Mouse (Mus musculus) heart, embryonic 13.5 days (tissue): ENCODE results near the gene Rapgefl1. TPM values are rescaled to one million over a fixed set of nuclear protein-coding genes. Genes with fewer than 3 reads are reported as not detected.

ENCODE experiments used
- ATAC-seq: fragments of 200-750 bp; cut with Nextera tagmentation; 2 replicates; pipeline ENCODE4 v1.8.0; 2017; ENCODE audit warnings: moderate TSS enrichment; ENCODE audit not compliant: insufficient number of reproducible peaks, low FRiP score, low TSS enrichment; ENCODE audit errors: extremely low read depth
- H3K27ac ChIP-seq: fragments of 300-500 bp; sonication (generic); replicated peaks from 2 replicates; pipeline ENCODE4 v1.5.1; 2015; ENCODE audit warnings: moderate library complexity, mild to moderate bottlenecking, inconsistent platforms
- H3K27me3 ChIP-seq: fragments of 300-500 bp; sonication (generic); replicated peaks from 2 replicates; pipeline ENCODE4 v1.6.1; 2015; ENCODE audit warnings: mild to moderate bottlenecking, inconsistent platforms
- H3K36me3 ChIP-seq: fragments of 300-500 bp; sonication (generic); 2 replicates; pipeline ENCODE4 v1.6.1; 2015; ENCODE audit warnings: mild to moderate bottlenecking, inconsistent platforms
- H3K4me1 ChIP-seq: fragments of 300-500 bp; sonication (generic); 2 replicates; pipeline ENCODE4 v1.6.1; 2015; ENCODE audit warnings: inconsistent platforms
- H3K4me2 ChIP-seq: fragments of 300-500 bp; sonication (generic); 2 replicates; pipeline ENCODE4 v1.6.1; 2015; ENCODE audit warnings: inconsistent platforms, mild to moderate bottlenecking, moderate library complexity
- H3K4me3 ChIP-seq: fragments of 300-500 bp; sonication (generic); 2 replicates; pipeline ENCODE4 v1.5.1; 2015; ENCODE audit warnings: moderate library complexity, mild to moderate bottlenecking, inconsistent platforms
- H3K9ac ChIP-seq: fragments of 300-500 bp; sonication (generic); 2 replicates; pipeline ENCODE4 v1.6.1; 2015; ENCODE audit warnings: inconsistent platforms, mild to moderate bottlenecking, moderate library complexity
- H3K9me3 ChIP-seq: fragments of 300-500 bp; sonication (generic); 2 replicates; pipeline ENCODE4 v1.6.1; 2016; ENCODE audit warnings: inconsistent platforms
- WGBS: fragments of 180-500 bp; shearing (Covaris S2); methylation state at CpG from one replicate; pipeline ENCODE4 v1.1.7; 2015; ENCODE audit warnings: mixed read lengths; 5-methylcytosine and 5-hydroxymethylcytosine counted together
- polyA plus RNA-seq: library from polyadenylated mRNA; unstranded; fragments of >200 nt; fragmentation: Nextera tagmentation; extraction: Ambion mirVana; gene quantifications from 2 replicates; pipeline ENCODE4 v1.2.1, GENCODE M21; 2015

Rapgefl1 gene
- polyA plus RNA-seq, 1 experiment from 2014 or later: 0.98 TPM

- peak; percentile 72 for ATAC-seq
- Histone ChIP-seq H3K4me2 (peak overlapping the region; percentile 87), H3K36me3 (peaks cover 30% of the 10 kb centered on the region), H3K9ac (peak overlapping the region; percentile 89), H3K4me3 (peak overlapping the region; percentile 78), H3K4me1 (peaks cover 14% of the 10 kb centered on the region), H3K27ac (peak overlapping the region; percentile 87), H3K27me3 (no peaks in the 10 kb centered on the region), H3K9me3 (no peaks in the 10 kb centered on the region)
- WGBS: 1% methylated on average over 38 of the region's 39 CpGs
Observed at GRCm38 (mm10) chr11:98863751-98864429, 27.3 kb downstream of the Rapgefl1 start.

- ATAC-seq: no peak
- H3K9me3 ChIP-seq: no peaks in the 10 kb centered on the region
- H3K4me1 ChIP-seq: peaks cover 33% of the 10 kb centered on the region
- H3K4me2 ChIP-seq: no peak overlapping the region
- peaks cover 40% of the 10 kb centered on the region for H3K36me3 ChIP-seq
- H3K9ac ChIP-seq: peak overlapping the region; percentile 24; the same call in 1 of the 2 replicates
- no peak overlapping the region for H3K4me3 ChIP-seq
- H3K27me3 ChIP-seq: no peaks in the 10 kb centered on the region
- 84% methylated on average over 12 of the region's 12 CpGs for WGBS
- H3K27ac ChIP-seq: no peak overlapping the region
Observed at GRCm38 (mm10) chr11:98867293-98867692, 30.7 kb downstream of the Rapgefl1 start.

DNA sequence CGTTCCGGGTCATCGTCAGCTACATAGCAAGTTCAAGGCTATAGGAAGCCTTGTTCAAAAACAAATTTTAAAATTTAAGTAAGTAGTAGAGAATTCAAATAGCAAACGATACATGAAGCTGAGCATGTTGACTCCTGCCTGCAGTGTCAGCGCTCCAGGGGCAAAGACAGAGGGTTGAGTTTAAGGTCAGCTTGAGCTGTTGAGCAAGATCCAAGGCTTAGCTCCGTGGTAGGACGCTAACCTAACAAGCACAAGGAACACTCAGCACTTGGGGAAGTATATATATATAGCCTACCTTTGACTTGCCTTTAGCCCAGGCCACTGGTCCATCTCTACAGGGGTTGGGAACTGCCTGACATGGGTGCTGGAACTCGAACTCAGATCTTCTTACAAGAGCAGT is 33.3 kb downstream of the Rapgefl1 start:
- Histone ChIP-seq H3K36me3 (peaks cover 53% of the 10 kb centered on the region), H3K27ac (no peak overlapping the region), H3K4me3 (no peak overlapping the region), H3K4me2 (no peak overlapping the region), H3K27me3 (no peaks in the 10 kb centered on the region), H3K9me3 (no peaks in the 10 kb centered on the region), H3K4me1 (peaks cover 22% of the 10 kb centered on the region), H3K9ac (no peak overlapping the region)
- 88% methylated on average over 8 of the region's 8 CpGs for WGBS
- no peak for ATAC-seq

GRCm38 (mm10) chr11:98870791-98871190 is 34.2 kb downstream of the Rapgefl1 start:
- Histone ChIP-seq H3K4me1 (peaks cover 22% of the 10 kb centered on the region), H3K9me3 (no peaks in the 10 kb centered on the region), H3K36me3 (peaks cover 59% of the 10 kb centered on the region), H3K27ac (no peak overlapping the region), H3K9ac (0 out of 2 replicates have a peak overlapping the region, but pooled peaks have one; percentile 34), H3K4me2 (no peak overlapping the region), H3K27me3 (no peaks in the 10 kb centered on the region), H3K4me3 (no peak overlapping the region)
- WGBS: 80% methylated on average over 5 of the region's 5 CpGs
- no peak for ATAC-seq

DNA sequence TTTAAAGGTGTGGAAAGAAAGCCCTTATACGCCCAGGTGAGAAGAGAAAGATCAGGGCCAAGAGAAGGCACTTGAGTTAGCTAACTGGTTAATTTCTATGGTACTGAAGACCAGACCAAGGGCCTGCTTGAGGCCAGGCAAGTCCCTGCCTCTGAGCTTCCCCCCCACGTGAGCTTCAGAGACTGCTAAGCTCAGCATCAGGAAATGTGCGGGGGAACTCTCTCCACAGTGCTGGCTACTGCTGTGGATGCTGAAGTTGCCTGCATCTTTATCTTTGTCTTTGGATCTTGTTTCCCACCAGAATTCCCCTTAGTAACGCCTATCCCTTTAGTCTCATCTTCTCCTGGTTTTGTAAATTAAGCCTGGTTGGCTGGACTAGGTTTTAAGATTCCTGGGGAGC is 34.8 kb downstream of the Rapgefl1 start:
- Histone ChIP-seq H3K27me3 (no peaks in the 10 kb centered on the region), H3K27ac (peak overlapping the region; percentile 80), H3K4me1 (peaks cover 22% of the 10 kb centered on the region), H3K36me3 (peaks cover 54% of the 10 kb centered on the region), H3K4me2 (no peak overlapping the region), H3K4me3 (no peak overlapping the region), H3K9ac (peak overlapping the region; percentile 60), H3K9me3 (no peaks in the 10 kb centered on the region)
- 54% methylated on average over 4 of the region's 4 CpGs for WGBS
- no peak for ATAC-seq

- peak overlapping the region; percentile 80 for H3K27ac ChIP-seq
- no peaks in the 10 kb centered on the region for H3K9me3 ChIP-seq
- peaks cover 48% of the 10 kb centered on the region for H3K36me3 ChIP-seq
- peak overlapping the region; percentile 60 for H3K9ac ChIP-seq
- H3K4me2 ChIP-seq: peak overlapping the region; percentile 24; the same call in 1 of the 2 replicates
- 37% methylated on average over 4 of the region's 4 CpGs for WGBS
- no peak overlapping the region for H3K4me3 ChIP-seq
- no peaks in the 10 kb centered on the region for H3K27me3 ChIP-seq
- H3K4me1 ChIP-seq: peaks cover 22% of the 10 kb centered on the region
- ATAC-seq: no peak
Observed at GRCm38 (mm10) chr11:98872040-98872439, 35.5 kb downstream of the Rapgefl1 start.

DNA sequence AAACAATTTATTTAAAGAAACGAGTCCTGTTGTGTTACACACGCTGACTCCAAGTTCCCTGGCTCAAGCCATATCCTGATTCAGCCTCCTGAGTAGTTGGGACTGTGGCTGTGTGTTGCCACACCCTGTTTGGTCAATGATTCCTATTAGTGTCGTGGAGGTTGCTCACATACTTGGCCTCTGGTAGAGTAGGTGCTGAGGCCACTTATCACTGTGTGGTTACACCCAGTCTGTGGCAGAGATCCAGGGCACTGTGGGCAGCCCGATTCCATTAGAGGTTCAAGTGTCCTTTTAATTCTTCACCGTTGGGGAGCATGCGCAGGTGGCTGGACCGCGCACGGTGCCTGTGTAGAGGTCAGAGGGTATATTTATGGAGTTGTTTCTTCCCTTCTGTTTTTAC is 37.3 kb downstream of the Rapgefl1 start:
- H3K27ac ChIP-seq: no peak overlapping the region
- no peak for ATAC-seq
- 81% methylated on average over 9 of the region's 9 CpGs for WGBS

DNA sequence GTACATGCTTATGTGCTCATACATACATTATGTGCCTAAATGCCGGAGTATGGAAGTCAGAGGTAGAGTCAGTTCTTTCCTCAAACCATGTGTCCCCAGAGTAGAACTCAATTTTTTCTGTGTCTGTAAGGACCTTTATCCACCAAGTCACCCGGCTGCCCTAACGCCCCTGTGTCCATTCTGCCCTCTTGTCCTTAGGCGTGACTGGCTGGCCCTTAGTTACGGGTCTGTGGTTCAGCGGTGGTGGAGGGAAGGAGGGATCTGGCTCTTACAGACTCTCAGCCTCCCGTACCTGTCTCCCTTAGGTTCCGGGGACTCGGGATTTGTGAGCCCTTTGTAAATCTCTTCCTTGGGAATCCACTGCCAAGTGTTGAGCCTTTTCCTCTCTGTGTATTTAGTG is 40.4 kb downstream of the Rapgefl1 start:
- ATAC-seq: no peak

More for the DNA sequence above, 37.3 kb downstream of the Rapgefl1 start:
- H3K4me1 ChIP-seq: peaks cover 22% of the 10 kb centered on the region
- H3K4me2 ChIP-seq: no peak overlapping the region
- H3K27me3 ChIP-seq: no peaks in the 10 kb centered on the region
- H3K9me3 ChIP-seq: no peaks in the 10 kb centered on the region
- H3K36me3 ChIP-seq: peaks cover 29% of the 10 kb centered on the region
- H3K4me3 ChIP-seq: no peak overlapping the region
- H3K9ac ChIP-seq: no peak overlapping the region

GRCm38 (mm10) chr11:98887703-98888102 is 51.1 kb downstream of the Rapgefl1 start:
- WGBS: 90% methylated on average over 3 of the region's 3 CpGs
- ATAC-seq: no peak
- Histone ChIP-seq H3K9me3 (no peaks in the 10 kb centered on the region), H3K4me2 (no peak overlapping the region), H3K36me3 (peaks cover 85% of the 10 kb centered on the region), H3K4me1 (peaks cover 3% of the 10 kb centered on the region; the same call in 1 of the 2 replicates), H3K27me3 (no peaks in the 10 kb centered on the region), H3K4me3 (no peak overlapping the region), H3K27ac (no peak overlapping the region), H3K9ac (no peak overlapping the region)

More for the DNA sequence above, 40.4 kb downstream of the Rapgefl1 start:
- 83% methylated on average over 9 of the region's 9 CpGs for WGBS
- Histone ChIP-seq H3K4me3 (no peak overlapping the region), H3K4me1 (peaks cover 5% of the 10 kb centered on the region), H3K27me3 (no peaks in the 10 kb centered on the region), H3K27ac (no peak overlapping the region), H3K9ac (no peak overlapping the region), H3K36me3 (peaks cover 30% of the 10 kb centered on the region), H3K9me3 (no peaks in the 10 kb centered on the region), H3K4me2 (no peak overlapping the region)

- Histone ChIP-seq H3K27ac (no peak overlapping the region), H3K9ac (no peak overlapping the region), H3K4me1 (no peaks in the 10 kb centered on the region), H3K36me3 (peaks cover 98% of the 10 kb centered on the region), H3K9me3 (peaks cover 3% of the 10 kb centered on the region; the same call in 1 of the 2 replicates), H3K4me3 (no peak overlapping the region), H3K4me2 (no peak overlapping the region), H3K27me3 (no peaks in the 10 kb centered on the region)
- no peak for ATAC-seq
- WGBS: 94% methylated on average over 4 of the region's 4 CpGs
Observed at GRCm38 (mm10) chr11:98889077-98889476, 52.5 kb downstream of the Rapgefl1 start.

DNA sequence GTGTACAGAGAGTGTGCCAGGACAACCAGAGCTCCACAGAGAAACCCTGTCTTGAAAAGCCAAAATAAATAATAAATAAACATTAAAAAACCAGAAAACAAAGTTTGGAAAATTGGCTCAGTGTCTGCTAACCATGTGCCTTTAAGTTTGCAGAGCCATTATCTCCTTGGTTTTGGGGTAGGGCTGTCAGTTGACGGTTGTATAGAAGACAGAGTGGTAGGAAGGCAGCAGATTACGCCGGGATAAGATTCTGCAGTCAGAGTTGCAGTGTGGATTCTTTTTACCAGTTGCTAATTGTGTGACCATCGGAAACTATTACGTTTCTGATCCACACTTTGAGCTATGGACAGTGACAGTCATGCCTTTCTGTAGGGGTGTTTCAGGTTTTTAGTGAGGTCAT is 53.4 kb downstream of the Rapgefl1 start:
- H3K9ac ChIP-seq: no peak overlapping the region
- H3K36me3 ChIP-seq: peaks cover 98% of the 10 kb centered on the region
- H3K4me2 ChIP-seq: no peak overlapping the region
- H3K27ac ChIP-seq: no peak overlapping the region
- no peaks in the 10 kb centered on the region for H3K4me1 ChIP-seq
- ATAC-seq: no peak
- peaks cover 3% of the 10 kb centered on the region; the same call in 1 of the 2 replicates for H3K9me3 ChIP-seq
- no peaks in the 10 kb centered on the region for H3K27me3 ChIP-seq
- WGBS: 76% methylated on average over 5 of the region's 5 CpGs
- H3K4me3 ChIP-seq: no peak overlapping the region

GRCm38 (mm10) chr11:98892426-98892825 is 55.8 kb downstream of the Rapgefl1 start:
- no peaks in the 10 kb centered on the region for H3K27me3 ChIP-seq
- H3K36me3 ChIP-seq: peaks cover 98% of the 10 kb centered on the region
- H3K9ac ChIP-seq: 0 out of 2 replicates have a peak overlapping the region, but pooled peaks have one; percentile 24
- H3K9me3 ChIP-seq: peaks cover 3% of the 10 kb centered on the region; the same call in 1 of the 2 replicates
- no peak overlapping the region for H3K4me2 ChIP-seq
- WGBS: 55% methylated on average over 5 of the region's 5 CpGs
- no peak overlapping the region for H3K27ac ChIP-seq
- no peak overlapping the region for H3K4me3 ChIP-seq
- ATAC-seq: no peak
- no peaks in the 10 kb centered on the region for H3K4me1 ChIP-seq
